Mouse (Mus musculus): Measurements from ENCODE around the gene Kcnq2.

The Kcnq2 gene

DNA sequence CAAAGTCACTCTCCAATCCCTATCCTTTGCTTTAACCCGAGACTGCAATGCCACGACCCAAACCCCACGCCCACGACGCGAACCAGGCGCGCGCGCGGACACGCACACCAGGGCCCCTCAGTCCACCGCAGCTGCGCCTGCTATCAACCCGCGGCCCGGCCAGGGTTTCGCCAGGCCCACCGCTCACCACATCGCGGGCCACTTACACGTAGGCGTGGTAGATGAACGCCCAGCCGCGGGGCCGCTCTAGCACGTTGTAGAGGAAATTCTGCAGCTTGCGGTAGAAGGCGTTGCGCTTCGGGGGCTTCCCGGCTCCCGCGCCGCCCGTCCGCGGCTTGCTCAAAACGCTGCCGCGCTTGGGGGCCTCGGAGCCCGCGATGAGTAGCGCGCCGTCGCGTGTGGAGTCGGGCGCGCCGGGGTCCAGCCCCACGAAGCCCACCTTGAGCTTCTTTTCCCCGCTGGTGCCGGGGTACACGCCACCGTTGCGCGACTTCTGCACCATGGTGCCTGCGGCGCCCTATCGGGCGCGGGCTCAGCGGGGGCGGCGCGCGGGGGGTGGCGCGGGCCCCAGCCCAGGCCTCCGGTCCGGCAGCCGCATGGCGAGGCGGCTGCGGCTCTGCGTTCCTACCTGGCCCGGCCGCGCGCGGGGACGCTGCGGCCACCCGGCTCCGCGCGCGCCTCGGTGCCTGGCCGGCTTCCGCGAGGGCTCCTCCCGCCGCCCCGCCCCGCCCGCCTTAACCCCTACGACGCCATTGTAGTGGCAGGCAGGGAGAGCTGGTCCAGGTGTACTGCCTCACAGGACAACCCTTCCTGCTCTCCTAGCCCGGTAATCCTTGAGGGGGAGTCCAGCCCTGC lies at the start of gene Kcnq2:
TSS of gene Kcnq2 (minus strand) at position 710 of the 855 bp plus-strand sequence.
- no peak for DNase-seq

DNA sequence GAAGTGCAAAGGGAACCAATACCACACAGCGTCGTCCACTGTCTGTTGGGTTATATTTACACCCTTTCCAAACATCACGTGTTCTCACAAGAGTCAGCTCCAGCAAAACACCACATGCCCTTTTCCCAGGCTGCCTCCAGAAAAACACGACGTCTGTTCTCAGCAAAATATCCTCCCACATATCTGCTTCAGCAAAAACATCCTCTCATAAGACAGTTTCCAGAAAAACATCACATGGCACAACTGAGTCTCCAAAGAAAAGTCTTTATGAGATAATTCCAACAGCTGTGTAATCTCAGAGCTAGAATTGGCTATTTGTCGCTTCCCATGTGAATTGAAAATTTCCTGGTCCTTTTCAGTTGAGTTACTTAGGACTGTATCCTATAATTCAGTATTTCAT lies 45.8 kb upstream of the Kcnq2 start:
- no peak for DNase-seq

DNA sequence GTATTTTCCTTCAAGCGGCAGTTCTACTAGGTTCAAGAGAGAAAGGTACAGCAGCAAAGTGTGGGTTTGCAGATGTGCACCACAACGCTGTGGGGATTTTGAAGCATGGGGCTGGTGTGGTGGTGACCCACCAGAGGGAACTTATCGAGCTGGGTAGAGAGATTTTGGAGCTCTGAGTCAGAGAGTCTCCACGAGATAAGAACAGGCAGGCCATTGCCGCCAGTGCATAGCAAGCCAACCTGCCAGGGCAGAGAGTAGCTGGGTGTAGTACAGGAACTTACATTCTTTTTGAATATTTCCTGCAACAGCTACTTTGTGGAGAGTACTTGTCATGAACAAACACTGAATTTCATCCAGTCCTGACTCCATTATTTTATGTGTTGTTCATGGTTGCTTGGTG lies 43.4 kb upstream of the Kcnq2 start:
- DNase-seq, result no peak

DNA sequence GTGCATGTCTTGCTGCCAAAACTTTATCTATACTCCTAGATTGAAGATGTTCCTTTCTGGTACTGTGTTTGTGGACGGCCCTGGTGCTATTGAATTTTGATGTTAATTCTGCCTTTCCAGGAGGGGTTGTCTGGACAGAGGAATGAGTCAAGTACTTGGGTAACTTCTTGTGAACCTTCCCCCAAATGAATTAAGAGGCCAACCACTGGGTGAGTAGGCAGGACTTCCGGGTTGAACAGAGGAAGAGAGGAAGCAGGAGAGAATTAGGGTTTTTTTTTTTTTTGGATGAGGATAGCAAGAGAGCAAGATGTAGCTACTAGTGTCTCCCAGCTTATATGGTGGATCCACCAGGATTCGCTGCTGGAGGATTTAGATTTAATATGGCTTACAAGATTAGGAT lies 42.9 kb upstream of the Kcnq2 start:
- DNase-seq, result no peak

DNA sequence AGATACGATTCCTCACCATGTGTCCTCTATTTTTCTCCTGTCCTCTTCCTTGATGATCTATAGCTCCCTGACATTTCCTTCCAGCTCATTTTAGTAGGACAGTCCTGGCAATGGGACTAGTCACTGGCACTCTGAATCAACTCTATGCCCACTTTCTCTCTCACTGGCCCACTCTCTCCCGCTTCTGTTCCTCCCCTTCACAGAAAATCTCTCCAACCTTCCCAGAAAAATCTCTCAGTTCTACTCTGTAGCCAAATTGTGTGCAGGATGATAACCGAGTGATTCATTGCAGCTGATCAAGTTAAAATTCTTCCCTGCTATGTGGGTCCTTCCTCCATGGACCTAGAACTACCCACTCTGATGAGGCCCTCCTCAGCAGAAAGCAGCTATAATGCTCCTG lies 39.5 kb upstream of the Kcnq2 start:
- DNase-seq, result no peak

DNA sequence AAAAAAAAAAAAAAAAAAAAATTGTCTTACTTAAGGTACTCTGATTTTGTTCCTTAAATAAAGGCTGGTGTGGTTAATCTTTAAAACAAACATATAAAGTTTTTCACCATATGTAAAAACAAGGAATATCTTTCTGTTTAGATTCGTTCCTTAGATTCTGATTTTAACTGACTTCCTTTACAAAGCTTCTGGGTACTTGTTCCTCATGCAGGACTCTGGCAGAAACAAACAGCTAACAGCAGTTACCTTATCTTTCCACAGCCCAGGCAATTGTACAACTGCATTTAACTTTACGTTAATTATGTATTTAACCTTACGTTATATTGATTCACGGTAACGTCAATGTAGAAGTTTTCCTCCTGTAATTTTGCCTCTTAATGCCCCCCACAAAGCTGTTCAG lies 31.4 kb upstream of the Kcnq2 start:
- no peak for DNase-seq

DNA sequence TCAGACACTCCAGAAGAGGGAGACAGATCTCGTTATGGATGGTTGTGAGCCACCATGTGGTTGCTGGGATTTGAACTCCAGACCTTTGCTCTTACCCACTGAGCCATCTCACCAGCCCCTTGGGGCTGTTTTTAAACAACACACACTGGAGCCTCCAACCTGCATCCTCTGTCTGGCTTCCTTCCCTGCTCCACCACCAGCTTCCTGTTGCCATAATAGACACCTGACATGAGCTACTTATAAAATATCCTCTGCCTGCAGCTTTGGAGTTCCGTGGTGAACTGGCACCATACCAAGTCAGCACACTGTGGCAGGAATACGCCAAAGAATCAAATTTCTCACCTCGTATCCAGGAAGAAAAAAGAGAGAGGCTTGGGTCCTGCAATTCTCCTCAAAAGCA lies 25.7 kb upstream of the Kcnq2 start:
- DNase-seq, result no peak

DNA sequence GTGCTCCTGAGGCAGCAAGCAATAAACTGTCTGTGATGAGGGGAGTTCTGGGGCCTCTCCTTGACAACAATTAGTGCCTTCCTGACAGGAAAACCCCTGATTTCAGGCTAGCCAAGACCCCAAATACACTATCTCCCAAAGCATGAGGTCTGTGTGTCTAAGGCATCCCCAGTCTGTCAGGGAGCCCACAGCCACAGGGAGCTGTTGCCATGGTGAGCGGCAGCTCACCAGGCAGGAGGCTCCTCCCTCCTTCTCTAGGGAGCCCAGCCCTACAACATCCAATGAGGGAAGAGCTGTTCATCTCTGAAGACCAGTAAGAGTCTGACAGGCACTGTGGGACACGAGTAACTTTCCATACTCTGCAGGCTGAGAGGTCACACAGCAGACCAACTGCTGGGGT lies 24.7 kb upstream of the Kcnq2 start:
- DNase-seq, result no peak

DNA sequence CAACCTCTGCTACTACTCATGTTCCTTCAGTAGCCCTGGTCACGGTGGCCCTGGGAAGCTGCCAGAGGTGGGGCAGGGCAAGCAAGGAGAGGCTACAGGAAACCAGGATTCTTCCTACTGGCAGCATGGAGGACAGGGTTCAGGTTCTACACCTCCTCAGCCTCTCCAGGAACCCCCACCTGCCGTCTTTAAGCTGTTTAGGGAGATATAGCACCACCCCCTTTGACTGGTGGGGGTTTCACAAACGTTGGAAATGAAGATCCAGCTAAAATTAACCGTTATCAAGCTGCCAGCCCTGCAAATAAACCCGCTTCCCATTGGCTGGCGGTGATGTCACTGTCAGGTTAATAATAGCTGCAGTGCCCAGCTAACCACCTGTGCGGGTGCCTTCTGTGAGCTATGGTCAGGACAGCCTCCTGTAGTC lies 24.0 kb upstream of the Kcnq2 start:
- DNase-seq, result no peak

DNA sequence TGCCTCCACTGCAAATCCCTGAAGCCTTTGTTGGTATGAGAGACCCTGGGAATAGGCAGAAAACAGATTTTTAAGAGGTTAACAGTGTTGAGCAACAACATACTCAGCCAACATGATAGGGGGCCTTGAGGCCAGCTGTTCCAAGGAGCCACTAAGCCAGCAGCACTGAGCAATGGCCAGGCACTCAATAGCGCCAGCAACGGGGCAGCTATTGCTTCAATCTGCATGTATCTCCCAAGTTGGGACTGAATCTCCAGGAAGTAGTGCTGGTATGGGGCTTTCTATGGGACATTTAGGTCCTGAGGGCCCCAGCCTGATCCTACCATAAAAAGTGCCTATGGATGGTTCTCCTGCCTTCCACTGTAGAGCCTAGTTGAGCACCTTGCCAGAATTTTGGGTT lies 23.4 kb upstream of the Kcnq2 start:
- no peak for DNase-seq

DNA sequence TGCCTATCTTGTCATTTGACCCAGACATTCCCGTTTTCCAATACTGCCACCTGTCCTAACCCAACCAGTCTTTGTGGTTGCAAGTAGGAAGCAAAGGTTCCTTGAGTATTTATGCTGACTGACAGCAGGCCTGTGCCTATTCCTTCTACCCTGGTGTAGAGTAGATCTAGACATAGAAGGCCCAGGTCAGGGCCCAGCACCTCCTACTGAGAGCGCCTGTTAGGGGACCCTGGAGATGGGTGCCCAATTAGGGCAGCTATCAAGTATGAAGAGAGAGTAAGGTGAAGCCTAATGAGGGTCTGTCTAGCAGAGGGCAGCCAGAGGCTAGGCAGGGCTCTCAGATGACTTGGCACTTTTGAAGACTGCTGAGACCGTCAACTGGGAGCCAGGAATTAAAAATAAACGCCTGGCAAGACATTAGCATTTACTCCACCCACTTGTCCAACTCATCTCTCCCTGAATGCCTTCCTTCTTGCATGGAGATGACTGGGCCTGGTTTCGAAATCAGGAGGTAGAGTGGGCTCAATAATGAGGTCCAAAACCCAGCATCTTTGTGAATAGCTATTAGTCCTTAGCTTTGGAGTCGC lies 22.7 kb upstream of the Kcnq2 start:
- no peak for DNase-seq

DNA sequence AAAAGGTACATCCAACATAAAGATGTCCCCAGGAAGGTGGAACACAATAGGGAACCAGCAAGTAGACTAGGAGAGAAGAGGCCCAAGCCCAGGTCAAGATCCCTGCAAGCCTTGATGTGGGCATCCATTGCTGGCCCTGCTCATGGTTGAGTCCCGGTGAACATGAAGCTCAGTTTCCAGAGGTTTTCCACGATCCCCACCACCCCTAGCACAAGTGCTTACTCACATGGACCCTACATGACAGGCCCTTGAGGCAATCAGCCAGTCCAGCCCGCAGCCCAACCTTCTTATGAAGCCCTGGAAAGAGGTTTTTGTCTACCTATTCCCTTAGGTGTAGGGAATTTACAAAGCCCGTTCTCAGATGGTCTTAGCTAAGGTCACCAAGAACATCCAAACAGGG lies 22.1 kb upstream of the Kcnq2 start:
- no peak for DNase-seq

DNA sequence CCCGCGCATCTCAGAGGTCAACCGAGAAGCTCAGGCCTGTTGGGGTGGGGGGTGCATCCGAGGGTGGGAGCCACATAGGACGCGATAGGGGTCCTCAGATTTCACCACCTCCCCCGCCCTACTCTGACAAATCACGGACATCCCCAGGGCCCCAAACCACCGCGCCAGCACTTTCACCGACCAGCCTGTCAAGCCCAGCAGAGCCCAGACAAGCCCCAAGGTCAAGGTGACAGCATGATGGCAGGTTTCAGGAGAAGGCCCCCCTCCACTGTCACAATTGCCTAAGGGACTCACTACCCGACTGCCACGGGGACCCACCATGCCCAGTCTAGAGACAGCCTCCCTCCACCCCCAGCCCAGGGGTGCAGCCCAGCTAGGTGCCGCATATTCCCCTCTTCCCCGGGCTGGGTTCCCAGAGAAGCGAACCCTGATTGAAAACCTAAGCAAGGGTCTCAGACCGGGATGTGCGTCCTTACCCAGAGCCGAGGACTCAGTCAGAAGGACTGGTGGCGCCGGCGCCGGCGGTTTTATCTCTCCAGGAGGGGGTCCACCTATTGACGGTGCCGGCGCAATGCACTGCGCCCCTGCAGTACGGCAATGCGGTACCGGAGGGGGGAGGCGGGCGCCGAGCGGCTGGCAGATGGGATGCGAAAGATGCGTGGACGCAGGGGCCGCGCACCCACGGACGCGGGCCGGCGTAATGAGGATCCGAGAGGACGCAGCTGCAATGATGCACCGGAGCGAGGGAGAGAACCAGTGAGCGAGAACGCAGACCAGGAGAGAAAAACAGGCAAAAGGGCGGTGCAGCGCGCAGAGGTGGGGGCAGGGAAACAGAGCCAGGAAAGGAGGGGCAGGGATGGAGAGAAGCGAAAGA lies 21.4 kb upstream of the Kcnq2 start, which contains the start of gene Eef1a2:
TSS of gene Eef1a2 (minus strand) at position 767 of the 874 bp plus-strand sequence.
- no peak for DNase-seq

DNA sequence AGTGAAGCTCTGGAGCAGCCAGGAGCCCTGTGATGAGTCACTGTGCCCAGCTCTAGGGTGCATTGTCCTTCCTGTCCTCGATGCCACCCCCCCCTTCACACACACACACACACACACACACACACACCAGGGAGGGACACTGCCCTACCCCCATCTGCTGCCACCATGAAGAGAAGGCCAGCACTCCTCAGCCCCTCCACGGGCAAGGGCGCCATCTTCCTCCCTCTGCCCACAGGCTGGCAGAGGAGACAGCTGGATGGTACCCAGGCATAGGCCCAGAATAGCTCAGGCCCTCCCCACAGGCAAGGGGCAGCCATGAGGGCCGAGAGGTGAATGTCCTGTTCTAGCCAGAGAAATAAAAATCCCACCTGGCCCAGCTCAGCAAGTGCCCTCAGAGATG lies 20.7 kb upstream of the Kcnq2 start:
- DNase-seq, result no peak

DNA sequence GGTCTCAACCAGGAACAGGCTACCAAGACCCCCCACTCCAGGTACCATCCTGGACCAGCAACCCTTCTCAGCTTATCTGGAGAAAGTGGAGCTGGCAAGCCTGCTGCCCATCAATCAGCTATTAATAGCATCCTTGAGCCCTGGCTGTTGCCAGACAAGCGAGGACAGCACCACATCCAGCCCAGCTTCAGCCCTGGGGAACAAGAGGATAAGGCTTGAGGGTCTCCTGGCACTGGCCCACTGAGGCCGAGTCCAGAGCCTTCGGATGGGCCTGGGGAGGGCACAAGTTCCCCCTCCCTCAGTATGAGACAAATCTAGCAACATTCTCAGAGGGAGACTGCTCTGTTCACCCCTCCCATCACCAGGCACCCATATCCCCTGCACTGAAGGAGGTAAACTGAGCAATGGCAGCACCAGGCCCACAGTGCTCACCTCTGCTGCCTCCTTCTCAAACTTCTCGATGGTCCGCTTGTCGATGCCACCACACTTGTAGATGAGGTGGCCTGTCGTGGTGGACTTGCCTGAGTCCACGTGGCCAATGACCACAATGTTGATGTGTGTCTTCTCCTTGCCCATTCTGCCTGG lies 19.8 kb upstream of the Kcnq2 start:
- DNase-seq, result no peak

DNA sequence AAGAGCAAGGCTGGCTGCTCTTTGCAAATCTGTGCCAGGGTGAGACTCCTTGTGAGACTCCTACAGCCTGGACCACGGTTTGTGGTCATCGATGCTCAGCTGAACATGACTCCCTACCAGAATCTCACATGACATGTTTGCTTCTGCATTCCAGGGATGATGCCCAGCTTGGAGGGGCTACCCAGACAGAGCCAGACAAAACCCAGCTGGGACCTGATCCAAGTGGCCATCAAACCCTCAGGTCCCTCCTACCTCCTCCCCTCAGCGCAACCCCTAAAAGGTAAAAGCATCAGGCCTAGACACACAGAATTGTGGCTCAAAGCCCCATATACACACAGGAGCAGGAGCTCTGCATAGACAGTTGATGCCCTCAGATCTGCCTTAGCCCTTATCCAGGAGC lies 19.3 kb upstream of the Kcnq2 start:
- no peak for DNase-seq

DNA sequence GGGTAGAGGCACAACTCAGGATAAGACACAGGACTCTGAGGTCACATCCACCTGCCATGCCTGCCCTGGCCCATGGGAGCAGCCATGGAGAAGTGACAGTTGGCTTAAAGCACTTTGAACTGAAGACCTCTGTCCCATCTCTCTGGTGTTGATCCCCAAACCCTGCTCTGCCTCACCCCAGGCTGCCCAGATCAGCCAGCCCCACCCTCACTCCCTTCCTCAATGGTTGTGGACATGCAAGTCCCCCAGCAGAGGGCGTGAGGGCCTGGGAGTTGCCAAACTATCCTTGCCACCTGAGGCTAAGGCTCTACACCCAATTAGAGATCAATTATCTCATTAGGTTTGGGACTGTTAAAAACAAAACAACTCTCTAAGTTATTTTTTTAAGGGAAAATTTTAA lies 18.7 kb upstream of the Kcnq2 start:
- peak; percentile 11 for DNase-seq

DNA sequence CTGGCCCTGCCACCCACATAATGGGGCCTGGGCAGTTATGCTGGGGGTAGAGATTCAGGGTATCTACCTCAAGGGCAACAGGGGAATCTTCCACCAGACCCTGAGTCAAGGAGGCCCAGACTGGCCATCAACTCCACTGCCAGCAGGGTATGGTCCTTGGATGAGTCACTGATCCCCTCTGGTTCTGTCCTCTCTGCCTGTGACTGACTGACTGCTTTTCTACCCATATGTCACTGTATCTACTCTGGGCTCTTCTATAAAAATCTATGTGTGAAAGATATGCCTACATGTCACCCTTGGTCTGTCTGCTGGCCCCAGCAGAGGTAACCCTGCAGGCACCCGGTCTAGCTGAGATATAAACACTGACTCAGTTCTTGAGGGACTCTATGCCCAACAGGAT lies 18.0 kb upstream of the Kcnq2 start:
- DNase-seq, result no peak

DNA sequence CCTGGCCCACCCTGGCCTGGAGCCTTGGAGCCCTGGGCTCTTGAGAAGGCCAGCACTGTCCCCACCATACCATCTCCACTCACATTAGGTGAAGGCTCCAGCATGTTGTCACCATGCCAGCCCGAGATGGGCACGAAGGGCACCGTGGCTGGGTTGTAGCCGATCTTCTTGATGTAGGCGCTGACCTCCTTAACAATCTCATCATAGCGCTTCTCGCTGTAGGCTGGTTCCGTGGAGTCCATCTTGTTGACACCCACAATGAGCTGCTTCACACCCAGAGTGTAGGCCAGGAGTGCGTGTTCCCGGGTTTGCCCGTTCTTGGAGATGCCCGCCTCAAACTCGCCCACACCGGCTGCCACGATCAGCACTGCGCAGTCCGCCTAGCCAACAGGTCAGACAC lies 17.6 kb upstream of the Kcnq2 start:
- DNase-seq, result no peak

DNA sequence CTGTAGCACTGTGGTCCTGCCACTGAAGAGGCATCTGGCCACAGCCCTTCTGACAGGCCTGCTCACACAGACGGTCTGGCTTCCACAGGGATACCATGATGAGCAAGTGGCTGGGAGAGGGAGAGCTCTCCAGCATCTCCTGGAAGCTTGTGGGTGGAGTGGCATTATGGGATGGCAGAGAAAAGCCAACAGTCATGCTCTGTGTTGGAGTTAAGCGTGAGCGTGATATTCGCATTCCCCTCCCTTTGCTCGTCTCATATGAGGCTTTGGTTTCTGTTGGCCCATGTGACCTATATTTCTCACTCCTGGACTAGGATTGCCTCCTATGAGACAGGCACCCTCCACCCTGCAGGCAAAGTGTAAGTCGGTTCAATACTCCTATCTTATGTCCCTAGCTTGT lies 15.2 kb upstream of the Kcnq2 start:
- DNase-seq, result no peak

DNA sequence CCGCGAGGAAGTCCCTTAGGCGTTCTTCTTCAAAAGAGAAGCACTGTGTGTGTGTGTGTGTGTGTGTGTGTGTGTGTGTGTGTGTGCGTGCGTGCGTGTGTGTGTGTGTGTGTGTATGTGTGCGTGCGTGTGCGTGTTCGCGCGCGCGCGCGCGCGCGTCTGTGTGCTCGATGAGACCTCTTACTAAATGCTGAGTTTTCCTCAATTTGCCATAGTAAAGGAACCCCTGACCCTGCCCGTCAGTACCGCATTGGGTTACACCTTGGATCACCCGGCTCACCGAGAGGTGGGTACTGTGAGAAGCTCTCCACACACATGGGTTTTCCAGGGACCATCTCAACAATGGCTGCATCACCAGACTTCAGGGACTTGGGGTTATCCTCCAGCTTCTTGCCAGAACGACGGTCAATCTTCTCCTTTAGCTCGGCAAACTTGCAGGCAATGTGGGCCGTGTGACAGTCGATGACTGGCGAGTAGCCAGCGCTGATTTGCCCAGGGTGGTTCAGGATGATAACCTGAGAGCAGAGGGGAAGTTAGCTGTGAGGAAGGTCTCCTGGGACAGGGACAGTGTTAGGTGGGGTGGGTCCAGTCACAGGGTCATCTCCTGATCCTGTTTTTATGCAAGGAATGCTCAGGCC lies 13.3 kb upstream of the Kcnq2 start:
- DNase-seq, result no peak

DNA sequence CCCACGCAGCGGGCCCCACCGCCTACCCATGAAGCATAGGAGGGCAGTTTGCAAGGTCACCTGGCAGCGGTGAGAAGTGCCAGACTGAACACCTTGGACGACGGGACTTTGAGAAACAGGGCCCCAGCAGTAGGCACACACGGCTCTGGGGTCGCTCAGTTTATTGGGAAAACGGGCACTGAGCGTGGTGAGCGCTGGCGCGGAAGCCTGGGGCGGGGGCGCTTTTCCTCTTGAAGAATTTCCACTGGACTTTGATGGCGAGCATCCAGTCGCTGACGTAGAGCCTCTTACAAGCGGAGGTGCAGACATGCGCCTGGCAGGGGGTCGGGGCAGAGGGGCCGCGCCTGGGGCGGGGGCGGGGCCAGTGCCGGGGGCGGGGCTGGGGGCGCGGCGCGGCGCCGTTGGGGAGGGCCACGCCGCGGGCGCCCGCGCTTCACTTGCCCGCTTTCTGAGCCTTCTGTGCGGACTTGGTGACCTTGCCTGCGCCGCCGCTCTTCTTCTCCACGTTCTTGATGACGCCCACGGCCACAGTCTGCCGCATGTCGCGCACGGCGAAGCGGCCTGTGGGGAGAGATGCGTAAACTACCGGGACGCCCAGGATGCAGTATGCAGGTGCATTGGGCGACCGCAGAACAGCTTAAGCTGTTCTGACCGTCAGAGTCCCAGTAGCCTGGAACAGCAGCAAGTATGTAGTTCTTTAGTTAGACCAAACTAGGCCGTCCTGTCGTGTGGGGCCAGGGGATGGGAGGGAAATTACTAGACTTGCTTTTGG lies 12.6 kb upstream of the Kcnq2 start:
- DNase-seq, result peak; percentile 31

Data from lung, postnatal 14 days (tissue).